Mouse (Mus musculus): ENCODE measurements around the gene Zfp940. TPM values are rescaled to one million over a fixed set of nuclear protein-coding genes. Genes with fewer than 3 reads are reported as not detected.
A peak's percentile ranks its signal among the peaks of the same experiment; 100 is the strongest.

The Zfp940 gene
- total and polyA plus RNA-seq, 2 experiments = 0.09 to 0.65 TPM

DNA sequence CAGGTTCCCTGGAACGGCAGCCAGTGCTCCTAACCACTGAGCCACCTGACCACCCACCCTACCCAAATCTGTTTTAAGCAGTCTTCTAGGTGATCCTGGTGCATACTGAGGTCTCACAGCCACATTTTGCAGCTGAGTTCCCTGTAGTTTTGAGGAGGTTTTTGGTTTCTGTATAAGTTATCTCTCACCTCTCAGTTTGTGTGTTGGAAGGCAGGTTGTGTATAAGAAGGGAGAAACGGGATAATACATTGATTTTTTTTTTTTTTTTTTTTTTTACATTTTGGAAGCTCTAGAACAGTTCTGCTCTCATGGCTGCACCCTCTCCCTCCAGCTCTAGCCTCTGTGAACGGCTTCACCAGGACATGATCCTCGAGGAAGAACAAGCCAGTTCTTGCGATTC, 67.6 kb downstream of the Zfp940 start:
- TF ChIP-seq POLR2A (IDR thresholded peaks at IDR 0.05; ENCODE audit: extremely low read depth, insufficient read depth, low read length) (no peak), CTCF (IDR thresholded peaks at IDR 0.05; ENCODE audit: low read depth, low read length) (no peak)
- Histone ChIP-seq H3K4me3 (ENCODE audit: insufficient read depth, low read depth, low read length) (no peak overlapping the region), H3K27ac (replicated peaks; ENCODE audit: insufficient read depth, low read depth, low read length) (no peak overlapping the region), H3K4me1 (ENCODE audit: control insufficient read depth, insufficient read depth, low read length) (0 out of 2 replicates have a peak, but pooled peaks cover 1% of the 10 kb centered on the region), H3K9ac (ENCODE audit: low read depth, low read length) (no peak overlapping the region), H3K27me3 (ENCODE audit: control insufficient read depth, insufficient read depth, low read length) (no peaks in the 10 kb centered on the region), H3K36me3 (ENCODE audit: control insufficient read depth, insufficient read depth, low read length) (peaks cover 14% of the 10 kb centered on the region; the same call in 1 of the 2 replicates), H3K79me2 (ENCODE audit: control insufficient read depth, insufficient read depth, low read length) (peaks cover 2% of the 10 kb centered on the region; the same call in 1 of the 2 replicates)
- DNase-seq (ENCODE audit: extremely low read depth, low read depth, low spot score) = no peak
- WGBS = 86% methylated on average over 5 of the region's 5 CpGs

DNA sequence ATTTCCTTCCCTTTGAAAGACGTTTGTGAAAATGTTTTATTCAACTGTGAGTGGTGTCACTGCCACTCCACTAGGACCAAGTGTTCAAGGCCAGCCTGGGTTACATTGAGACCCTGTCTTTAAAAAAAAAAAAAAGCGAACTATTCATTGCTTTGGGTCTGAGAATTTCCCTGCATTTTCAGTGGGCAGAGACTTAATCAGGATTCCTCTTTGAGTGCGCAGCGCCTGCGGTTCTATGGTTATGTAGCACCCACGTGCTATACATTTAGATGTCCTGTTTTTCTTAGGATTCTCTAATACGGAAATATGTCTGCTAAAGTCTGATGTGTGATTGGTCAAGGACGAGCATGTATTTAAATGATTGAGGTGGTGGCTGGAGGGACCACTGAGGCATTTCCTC, 68.4 kb downstream of the Zfp940 start:
- DNase-seq (ENCODE audit: extremely low read depth, low read depth, low spot score) = no peak
- H3K4me1 ChIP-seq (ENCODE audit: control insufficient read depth, insufficient read depth, low read length) = 0 out of 2 replicates have a peak, but pooled peaks cover 1% of the 10 kb centered on the region
- peaks cover 2% of the 10 kb centered on the region; the same call in 1 of the 2 replicates for H3K79me2 ChIP-seq (ENCODE audit: control insufficient read depth, insufficient read depth, low read length)
- H3K27me3 ChIP-seq (ENCODE audit: control insufficient read depth, insufficient read depth, low read length) = no peaks in the 10 kb centered on the region
- WGBS = 73% methylated on average over 8 of the region's 8 CpGs
- no peak overlapping the region for H3K27ac ChIP-seq (replicated peaks; ENCODE audit: insufficient read depth, low read depth, low read length)
- no peak for TF ChIP-seq CTCF (IDR thresholded peaks at IDR 0.05; ENCODE audit: low read depth, low read length)
- no peak for TF ChIP-seq POLR2A (IDR thresholded peaks at IDR 0.05; ENCODE audit: extremely low read depth, insufficient read depth, low read length)
- H3K36me3 ChIP-seq (ENCODE audit: control insufficient read depth, insufficient read depth, low read length) = peaks cover 11% of the 10 kb centered on the region; the same call in 1 of the 2 replicates
- H3K4me3 ChIP-seq (ENCODE audit: insufficient read depth, low read depth, low read length) = no peak overlapping the region
- H3K9ac ChIP-seq (ENCODE audit: low read depth, low read length) = no peak overlapping the region

DNA sequence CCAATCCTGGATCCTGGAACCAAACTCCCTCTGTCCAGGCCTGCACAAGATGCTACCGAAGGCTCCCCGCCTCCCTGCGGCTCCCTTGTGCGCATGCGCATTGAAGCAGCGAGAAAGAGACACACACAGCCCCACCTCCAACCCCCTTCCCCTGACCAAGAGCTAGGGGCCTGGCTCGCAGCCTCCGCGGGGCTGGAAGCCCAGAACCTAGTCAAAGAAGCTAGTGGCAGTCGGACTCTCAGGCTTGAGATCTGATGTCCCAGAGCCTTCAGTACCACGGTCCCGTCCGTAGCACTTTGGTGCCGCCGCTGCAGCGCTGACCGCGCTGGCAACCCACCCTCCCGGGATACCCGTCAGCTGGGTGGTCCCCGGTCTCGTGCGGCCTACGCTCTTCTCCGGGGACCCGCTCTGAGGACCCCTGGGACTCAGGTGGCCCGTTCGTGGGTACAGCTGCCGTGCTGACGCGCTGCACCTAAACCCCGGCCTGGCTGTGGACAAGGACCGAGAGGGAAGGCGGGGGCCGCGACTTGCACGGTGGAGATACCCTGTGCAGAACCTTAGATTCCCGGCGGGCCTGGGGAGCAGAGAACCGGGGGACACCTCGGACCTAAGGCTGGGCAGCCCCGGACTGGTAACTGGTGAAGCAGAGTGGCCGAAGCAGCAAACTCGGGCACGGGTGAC, 69.5 kb downstream of the Zfp940 start, which contains the start of gene Zfp30:
TSS of gene Zfp30 (plus strand) at position 128 of the 681 bp plus-strand sequence.
- peak within 1 kb of the TSS; percentile 85 for H3K9ac ChIP-seq (ENCODE audit: low read depth, low read length)
- 0 out of 2 replicates have a peak, but pooled peaks cover 1% of the 10 kb centered on the region for H3K4me1 ChIP-seq (ENCODE audit: control insufficient read depth, insufficient read depth, low read length)
- TF ChIP-seq POLR2A (IDR thresholded peaks at IDR 0.05; ENCODE audit: extremely low read depth, insufficient read depth, low read length) (0 out of 2 replicates have a peak, but pooled peaks have one; percentile 21), CTCF (IDR thresholded peaks at IDR 0.05; ENCODE audit: low read depth, low read length) (no peak)
- H3K36me3 ChIP-seq (ENCODE audit: control insufficient read depth, insufficient read depth, low read length) = peaks cover 3% of the 10 kb centered on the region; the same call in 1 of the 2 replicates
- H3K27me3 ChIP-seq (ENCODE audit: control insufficient read depth, insufficient read depth, low read length) = no peaks in the 10 kb centered on the region
- DNase-seq (ENCODE audit: extremely low read depth, low read depth, low spot score) = peak; percentile 73
- peak within 1 kb of the TSS; percentile 75 for H3K4me3 ChIP-seq (ENCODE audit: insufficient read depth, low read depth, low read length)
- peaks cover 2% of the 10 kb centered on the region; the same call in 1 of the 2 replicates for H3K79me2 ChIP-seq (ENCODE audit: control insufficient read depth, insufficient read depth, low read length)
- under 1% methylated on average over 45 of the region's 45 CpGs for WGBS
- peak within 1 kb of the TSS; percentile 12; the same call in 1 of the 2 replicates for H3K27ac ChIP-seq (replicated peaks; ENCODE audit: insufficient read depth, low read depth, low read length)

Other genes with a start within 250 kb of the Zfp940 start
- gene Catsperg2, start 126.6 kb downstream of the Zfp940 start, total RNA-seq (2014; rRNA removed) = not detected in 2 replicates
- not detected in 2 replicates for gene Catsperg2, start 126.6 kb downstream of the Zfp940 start, polyA plus RNA-seq (2012; rRNA removed)
- gene Zfp84, start 85.1 kb downstream of the Zfp940 start, total RNA-seq (2014; rRNA removed) = 4.3 and 4.7 TPM in 2 replicates
- 1.4 and 1.5 TPM in 2 replicates for gene Zfp84, start 85.1 kb downstream of the Zfp940 start, polyA plus RNA-seq (2012; rRNA removed)
- 1.3 and 1.5 TPM in 2 replicates for gene Zfp30, start 69.7 kb downstream of the Zfp940 start, total RNA-seq (2014; rRNA removed)
- gene Zfp30, start 69.7 kb downstream of the Zfp940 start, polyA plus RNA-seq (2012; rRNA removed) = 1.1 and 1.8 TPM in 2 replicates
- 5.6 and 7.2 TPM in 2 replicates for gene Zfp790, start 37.6 kb downstream of the Zfp940 start, total RNA-seq (2014; rRNA removed)
- 1.1 and 1.4 TPM in 2 replicates for gene Zfp790, start 37.6 kb downstream of the Zfp940 start, polyA plus RNA-seq (2012; rRNA removed)
- gene Zfp420, start 6.3 kb upstream of the Zfp940 start, total RNA-seq (2014; rRNA removed) = 2.8 and 3.7 TPM in 2 replicates
- gene Zfp420, start 6.3 kb upstream of the Zfp940 start, polyA plus RNA-seq (2012; rRNA removed) = 0.34 and 0.50 TPM in 2 replicates
- gene Zfp27, start 52.9 kb upstream of the Zfp940 start, total RNA-seq (2014; rRNA removed) = 3.6 and 4.6 TPM in 2 replicates
- 1.1 and 1.3 TPM in 2 replicates for gene Zfp27, start 52.9 kb upstream of the Zfp940 start, polyA plus RNA-seq (2012; rRNA removed)
- gene Zfp383, start 54.6 kb upstream of the Zfp940 start, total RNA-seq (2014; rRNA removed) = 2.4 and 3.2 TPM in 2 replicates
- gene Zfp383, start 54.6 kb upstream of the Zfp940 start, polyA plus RNA-seq (2012; rRNA removed) = 0.36 and 0.51 TPM in 2 replicates
- gene Zfp74, start 100.4 kb upstream of the Zfp940 start, total RNA-seq (2014; rRNA removed) = 2.4 and 2.6 TPM in 2 replicates
- gene Zfp74, start 100.4 kb upstream of the Zfp940 start, polyA plus RNA-seq (2012; rRNA removed) = 2.3 and 2.7 TPM in 2 replicates
- 8.7 and 8.8 TPM in 2 replicates for gene Zfp568, start 130.3 kb upstream of the Zfp940 start, total RNA-seq (2014; rRNA removed)
- gene Zfp568, start 130.3 kb upstream of the Zfp940 start, polyA plus RNA-seq (2012; rRNA removed) = 4.3 and 4.9 TPM in 2 replicates
- gene Zfp14, start 197.7 kb upstream of the Zfp940 start, total RNA-seq (2014; rRNA removed) = 1.1 TPM in 2 replicates
- gene Zfp14, start 197.7 kb upstream of the Zfp940 start, polyA plus RNA-seq (2012; rRNA removed) = 0.49 and 0.65 TPM in 2 replicates
- gene Zfp82, start 219.2 kb upstream of the Zfp940 start, total RNA-seq (2014; rRNA removed) = 0.40 and 0.46 TPM in 2 replicates
- gene Zfp82, start 219.2 kb upstream of the Zfp940 start, polyA plus RNA-seq (2012; rRNA removed) = 0.04 and 0.14 TPM in 2 replicates
- gene Gm26920, start 236.7 kb upstream of the Zfp940 start, total RNA-seq (2014; rRNA removed) = 0.13 TPM in 1 of 2 replicates, not detected in the other
- not detected in 2 replicates for gene Gm26920, start 236.7 kb upstream of the Zfp940 start, polyA plus RNA-seq (2012; rRNA removed)
- gene Zfp566, start 236.9 kb upstream of the Zfp940 start, total RNA-seq (2014; rRNA removed) = 0.37 and 0.67 TPM in 2 replicates
- 0.56 and 1.9 TPM in 2 replicates for gene Zfp566, start 236.9 kb upstream of the Zfp940 start, polyA plus RNA-seq (2012; rRNA removed)
- gene Zfp260, start 241.1 kb upstream of the Zfp940 start, total RNA-seq (2014; rRNA removed) = 19.0 and 19.6 TPM in 2 replicates
- 8.3 and 11.1 TPM in 2 replicates for gene Zfp260, start 241.1 kb upstream of the Zfp940 start, polyA plus RNA-seq (2012; rRNA removed)

All from liver, adult 2 months (tissue).